Mouse (Mus musculus): Measurements from ENCODE around the gene Ctsf.

Gene Ctsf

DNA sequence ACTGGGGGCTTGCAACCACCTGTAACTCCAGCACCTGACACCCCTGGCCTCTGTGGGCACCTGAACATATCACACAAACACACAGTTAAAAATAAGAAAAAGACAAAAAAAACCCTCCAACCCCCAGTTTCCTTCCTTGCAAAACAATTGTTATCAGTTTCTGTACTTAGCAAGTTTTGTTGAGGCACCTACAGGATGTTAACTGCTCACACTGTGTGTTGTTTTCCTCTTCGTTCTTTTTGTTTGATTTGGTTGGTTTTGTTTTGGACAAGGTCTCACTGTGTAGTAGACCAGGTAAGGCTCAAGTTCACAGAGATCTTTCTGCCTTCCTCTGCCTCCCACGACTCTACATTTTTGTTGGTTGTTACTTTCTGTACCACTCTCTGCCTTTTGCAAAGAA lies 12.3 kb upstream of the Ctsf start:
- in situ Hi-C loops (cut with MboI; ENCODE audit: low pct_unique_long_range_greater_than_20kb in 1 of 2, low sequenced_read_pairs in 2 of 2, unreplicated experiment in 1 of 2) = no loop called here

DNA sequence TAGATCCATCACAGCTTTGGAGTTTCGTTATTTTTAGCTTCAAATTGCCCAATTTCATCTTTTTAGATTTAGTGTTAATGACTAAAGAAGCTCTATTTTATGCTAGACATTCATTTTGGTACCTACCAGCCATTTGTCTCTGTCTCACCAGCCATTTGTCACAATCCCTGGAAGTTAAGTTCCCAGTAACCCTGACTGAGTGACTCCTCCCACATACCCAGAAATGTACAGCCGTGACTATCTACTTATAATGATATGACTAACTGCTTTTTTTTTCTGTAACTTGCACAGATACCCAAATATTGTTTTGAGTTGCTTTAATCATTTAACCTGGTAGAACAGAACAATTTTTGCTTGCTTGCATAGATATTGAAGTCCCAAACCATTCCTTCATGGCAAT lies 9.1 kb upstream of the Ctsf start:
- in situ Hi-C loops (cut with MboI; ENCODE audit: low pct_unique_long_range_greater_than_20kb in 1 of 2, low sequenced_read_pairs in 2 of 2, unreplicated experiment in 1 of 2) = no loop called here

DNA sequence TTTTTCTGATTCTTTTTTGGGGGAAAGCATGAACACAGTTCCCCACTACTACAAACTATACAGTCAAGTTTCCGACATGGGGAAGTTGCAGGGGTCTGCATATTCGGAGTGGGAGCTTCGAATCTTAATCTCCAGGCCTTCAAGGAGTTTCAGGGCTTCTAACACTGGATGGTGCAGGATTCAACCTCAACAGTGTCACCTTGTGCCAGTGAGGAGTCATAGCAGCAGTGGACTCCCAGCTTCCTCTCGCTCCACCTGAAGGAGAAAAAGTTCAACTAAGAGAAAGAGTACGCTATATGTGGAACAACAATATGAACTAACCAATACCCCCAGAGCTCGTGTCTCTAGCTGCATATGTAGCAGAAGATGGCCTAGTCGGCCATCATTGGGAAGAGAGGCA lies 7.4 kb upstream of the Ctsf start:
- in situ Hi-C loops (cut with MboI; ENCODE audit: low pct_unique_long_range_greater_than_20kb in 1 of 2, low sequenced_read_pairs in 2 of 2, unreplicated experiment in 1 of 2) = no loop called here

DNA sequence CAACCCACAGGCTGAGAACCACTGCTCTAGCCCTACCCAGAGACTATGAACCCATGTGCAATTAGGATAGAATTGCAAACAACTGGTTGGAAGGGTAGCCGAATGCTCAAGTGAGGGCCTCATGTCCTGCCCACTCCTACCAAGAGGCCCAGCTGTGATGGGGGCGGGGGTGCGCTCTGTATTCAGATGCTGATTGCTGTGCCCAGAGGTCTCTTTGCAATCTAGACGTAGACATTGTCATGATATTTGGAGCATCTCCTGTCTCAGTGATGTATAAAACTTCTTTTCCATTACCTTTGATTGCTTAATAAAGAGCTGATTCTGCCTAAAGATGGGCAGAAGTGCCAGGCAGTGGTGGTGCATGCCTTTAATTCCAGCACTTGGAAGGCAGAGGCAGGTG lies 5.1 kb upstream of the Ctsf start:
- in situ Hi-C loops (cut with MboI; ENCODE audit: low pct_unique_long_range_greater_than_20kb in 1 of 2, low sequenced_read_pairs in 2 of 2, unreplicated experiment in 1 of 2) = loop anchor here (25.0 kb wide), 1 partner anchor 212 kb away; the partner anchor contains the start of gene Rce1 (in 2 of the 2)

GRCm38 (mm10) chr19:4850281-4850680 lies 4.6 kb upstream of the Ctsf start:
- in situ Hi-C loops (cut with MboI; ENCODE audit: low pct_unique_long_range_greater_than_20kb in 1 of 2, low sequenced_read_pairs in 2 of 2, unreplicated experiment in 1 of 2) = loop anchor here (25.0 kb wide), 1 partner anchor 213 kb away; the partner anchor contains the start of gene Rce1 (in 2 of the 2)

GRCm38 (mm10) chr19:4855470-4855820 lies 515 bp downstream of the Ctsf start:
- in situ Hi-C loops (cut with MboI; ENCODE audit: low pct_unique_long_range_greater_than_20kb in 1 of 2, low sequenced_read_pairs in 2 of 2, unreplicated experiment in 1 of 2) = loop anchor here (25.0 kb wide), 1 partner anchor 218 kb away; the partner anchor contains the start of gene Rce1 (in 2 of the 2)

GRCm38 (mm10) chr19:4855951-4856350 lies 1.0 kb downstream of the Ctsf start:
- in situ Hi-C loops (cut with MboI; ENCODE audit: low pct_unique_long_range_greater_than_20kb in 1 of 2, low sequenced_read_pairs in 2 of 2, unreplicated experiment in 1 of 2) = loop anchor here (25.0 kb wide), 1 partner anchor 219 kb away; the partner anchor contains the start of gene Rce1 (in 2 of the 2)

DNA sequence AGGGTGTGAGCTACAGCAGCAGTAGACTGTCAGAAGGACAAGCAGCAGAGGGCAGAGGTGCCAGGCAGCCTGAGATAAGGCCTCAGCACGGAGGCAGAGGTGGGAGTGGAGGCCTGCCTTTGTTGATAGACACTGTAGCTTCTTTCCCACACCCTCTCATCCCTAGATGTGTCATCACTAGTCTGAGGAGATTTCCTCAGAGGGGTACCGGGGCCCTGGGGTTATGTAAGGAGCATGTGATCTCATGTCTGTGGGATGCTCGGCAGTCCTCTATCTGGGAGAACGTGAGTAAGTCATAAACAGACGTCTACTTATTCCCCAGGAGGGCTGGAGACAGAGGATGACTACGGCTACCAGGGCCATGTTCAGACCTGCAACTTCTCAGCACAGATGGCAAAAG lies 4.2 kb downstream of the Ctsf start:
- in situ Hi-C loops (cut with MboI; ENCODE audit: low pct_unique_long_range_greater_than_20kb in 1 of 2, low sequenced_read_pairs in 2 of 2, unreplicated experiment in 1 of 2) = loop anchor here (25.0 kb wide), 1 partner anchor 222 kb away; the partner anchor contains the start of gene Rce1 (in 2 of the 2)

GRCm38 (mm10) chr19:4863048-4863447 lies 8.1 kb downstream of the Ctsf start:
- in situ Hi-C loops (cut with MboI; ENCODE audit: low pct_unique_long_range_greater_than_20kb in 1 of 2, low sequenced_read_pairs in 2 of 2, unreplicated experiment in 1 of 2) = loop anchor here (25.0 kb wide), 1 partner anchor 226 kb away; the partner anchor contains the start of gene Rce1 (in 2 of the 2)

GRCm38 (mm10) chr19:4865147-4865546 lies 10.2 kb downstream of the Ctsf start:
- in situ Hi-C loops (cut with MboI; ENCODE audit: low pct_unique_long_range_greater_than_20kb in 1 of 2, low sequenced_read_pairs in 2 of 2, unreplicated experiment in 1 of 2) = loop anchor here (25.0 kb wide), 1 partner anchor 228 kb away; the partner anchor contains the start of gene Rce1 (in 2 of the 2)

DNA sequence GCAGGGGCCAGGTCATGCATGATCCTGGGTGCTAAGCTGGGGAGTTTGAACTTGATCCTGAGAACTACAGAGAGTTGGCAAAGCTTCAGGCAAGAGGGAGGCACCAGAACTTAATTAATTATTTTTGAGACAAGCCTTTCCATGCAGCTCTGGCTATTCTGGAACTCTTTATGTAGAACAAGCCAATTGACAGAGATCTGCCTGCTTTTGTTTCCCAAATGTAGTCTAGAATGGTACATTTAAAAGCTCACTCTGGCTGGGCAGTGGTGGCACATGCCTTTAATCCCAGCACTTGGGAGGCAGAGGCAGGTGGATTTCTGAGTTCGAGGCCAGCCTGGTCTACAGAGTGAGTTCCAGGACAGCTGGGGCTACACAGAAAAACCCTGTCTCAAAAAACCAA lies 19.7 kb downstream of the Ctsf start:
- in situ Hi-C loops (cut with MboI; ENCODE audit: low pct_unique_long_range_greater_than_20kb in 1 of 2, low sequenced_read_pairs in 2 of 2, unreplicated experiment in 1 of 2) = loop anchor here (25.0 kb wide), 1 partner anchor 237 kb away; the partner anchor contains the start of gene Rce1 (in 2 of the 2)

DNA sequence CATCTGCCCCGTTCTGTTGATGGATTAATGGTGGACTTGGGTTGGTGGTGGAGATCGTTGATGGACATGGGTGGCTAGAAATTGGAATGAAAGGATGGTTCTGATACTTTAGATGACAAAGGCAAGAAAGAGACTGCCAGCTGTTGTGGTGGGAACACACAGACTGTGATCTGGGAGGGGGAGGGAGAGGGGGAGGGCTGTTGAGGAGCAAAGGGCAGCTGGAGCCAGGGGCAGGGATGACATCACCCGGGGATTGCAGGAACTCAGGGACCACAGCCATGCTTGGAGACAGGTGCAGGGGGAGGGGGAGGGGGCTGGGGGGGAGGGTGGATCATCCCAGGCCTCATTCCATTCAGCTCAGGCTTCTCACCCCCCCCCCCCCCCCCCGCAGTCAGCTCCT lies 21.3 kb downstream of the Ctsf start:
- in situ Hi-C loops (cut with MboI; ENCODE audit: low pct_unique_long_range_greater_than_20kb in 1 of 2, low sequenced_read_pairs in 2 of 2, unreplicated experiment in 1 of 2) = no loop called here

DNA sequence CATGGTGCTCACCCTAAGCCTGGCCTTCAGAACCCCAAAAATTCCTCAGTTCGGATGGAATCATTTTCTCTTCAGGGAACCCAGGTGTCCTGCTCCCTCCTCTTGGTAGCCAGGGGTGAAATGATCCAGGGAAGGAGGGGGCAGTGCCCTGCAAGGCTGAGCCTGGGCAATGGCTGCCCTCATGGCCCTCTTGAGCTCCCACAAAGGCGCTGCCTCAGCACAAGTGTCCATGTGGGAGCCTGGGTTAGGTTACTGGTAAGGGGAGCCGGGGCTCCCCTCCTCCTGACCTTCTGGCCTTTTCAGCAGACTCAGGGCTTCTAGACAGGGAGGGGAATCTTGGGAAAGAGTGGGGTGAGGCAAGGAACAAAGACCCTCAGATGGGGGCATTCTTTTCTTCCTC lies 21.8 kb downstream of the Ctsf start:
- in situ Hi-C loops (cut with MboI; ENCODE audit: low pct_unique_long_range_greater_than_20kb in 1 of 2, low sequenced_read_pairs in 2 of 2, unreplicated experiment in 1 of 2) = no loop called here

GRCm38 (mm10) chr19:4877785-4878184 lies 22.9 kb downstream of the Ctsf start, which contains the start of gene Actn3:
Gene Actn3, minus strand, starts transcription at chr19:4877909.
- in situ Hi-C loops (cut with MboI; ENCODE audit: low pct_unique_long_range_greater_than_20kb in 1 of 2, low sequenced_read_pairs in 2 of 2, unreplicated experiment in 1 of 2) = no loop called here

DNA sequence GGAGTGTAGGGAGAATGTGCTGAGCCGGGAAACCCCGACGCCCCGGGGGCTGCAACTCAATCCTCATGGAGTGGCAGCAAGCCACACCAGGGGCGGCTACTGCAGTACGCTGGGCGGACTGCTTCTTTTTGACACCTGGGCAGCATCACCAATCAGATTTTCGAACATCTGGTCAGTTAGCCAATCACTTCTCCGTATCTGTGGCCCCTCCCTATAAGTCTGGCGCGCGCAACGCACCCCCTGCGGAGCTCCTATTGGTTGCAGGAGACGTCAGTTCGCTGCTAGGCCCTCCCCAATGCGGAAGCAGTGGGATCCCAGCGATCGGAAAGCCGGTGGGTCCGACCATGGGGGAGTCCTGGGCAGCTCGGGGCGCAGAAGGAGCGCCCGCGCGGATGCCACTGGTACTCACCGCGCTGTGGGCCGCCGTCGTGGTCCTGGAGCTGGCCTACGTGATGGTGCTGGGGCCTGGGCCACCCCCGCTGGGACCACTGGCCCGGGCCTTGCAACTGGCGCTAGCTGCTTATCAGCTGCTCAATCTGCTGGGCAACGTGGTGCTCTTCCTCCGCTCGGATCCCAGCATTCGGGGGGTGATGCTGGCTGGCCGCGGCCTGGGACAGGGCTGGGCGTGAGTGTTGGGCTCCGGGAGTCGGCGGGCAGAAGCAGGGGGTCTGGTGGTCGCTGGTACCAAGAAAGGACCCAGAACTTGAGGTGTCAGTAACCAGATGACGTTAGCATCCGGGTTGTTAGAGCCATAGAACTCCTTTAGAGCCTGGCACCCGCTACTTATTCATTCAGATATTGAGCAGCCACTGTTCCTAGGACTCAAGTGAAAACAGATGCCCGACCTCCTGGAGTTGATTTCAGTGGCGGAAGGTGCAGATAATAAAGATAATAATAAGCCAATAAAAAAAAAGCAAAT lies 23.7 kb downstream of the Ctsf start, which contains the start of gene Zdhhc24:
Gene Zdhhc24, plus strand, starts transcription at position 264 of the 919 bp plus-strand sequence.
- in situ Hi-C loops (cut with MboI; ENCODE audit: low pct_unique_long_range_greater_than_20kb in 1 of 2, low sequenced_read_pairs in 2 of 2, unreplicated experiment in 1 of 2) = no loop called here

DNA sequence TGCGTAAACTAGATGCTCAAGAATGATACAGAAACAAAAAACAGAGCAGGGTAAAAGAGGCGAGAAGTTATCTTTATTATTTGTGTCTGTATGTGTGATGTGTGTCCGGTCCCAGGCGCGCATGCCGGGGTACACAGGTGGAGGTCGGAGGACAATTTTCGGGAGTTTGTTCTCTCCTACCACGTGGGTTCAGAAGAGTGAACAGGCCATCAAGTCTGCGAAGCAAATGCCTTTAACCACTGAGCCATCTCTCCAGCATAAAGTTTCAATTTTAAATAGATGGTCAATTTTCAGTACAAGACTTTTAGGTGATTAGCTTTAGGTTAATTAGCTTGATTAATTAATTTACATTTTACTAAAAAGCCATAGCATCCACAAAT lies 24.4 kb downstream of the Ctsf start:
- in situ Hi-C loops (cut with MboI; ENCODE audit: low pct_unique_long_range_greater_than_20kb in 1 of 2, low sequenced_read_pairs in 2 of 2, unreplicated experiment in 1 of 2) = no loop called here

GRCm38 (mm10) chr19:4883961-4884360 lies 29.0 kb downstream of the Ctsf start:
- in situ Hi-C loops (cut with MboI; ENCODE audit: low pct_unique_long_range_greater_than_20kb in 1 of 2, low sequenced_read_pairs in 2 of 2, unreplicated experiment in 1 of 2) = no loop called here

GRCm38 (mm10) chr19:4889791-4890190 lies 34.9 kb downstream of the Ctsf start:
- in situ Hi-C loops (cut with MboI; ENCODE audit: low pct_unique_long_range_greater_than_20kb in 1 of 2, low sequenced_read_pairs in 2 of 2, unreplicated experiment in 1 of 2) = no loop called here

- in situ Hi-C loops (cut with MboI; ENCODE audit: low pct_unique_long_range_greater_than_20kb in 1 of 2, low sequenced_read_pairs in 2 of 2, unreplicated experiment in 1 of 2) = no loop called here
These were observed 36.9 kb downstream of the Ctsf start for GRCm38 (mm10) chr19:4891798-4892197.

Measured in mouse embryonic stem cell (cell line).